Mouse (Mus musculus): ENCODE measurements at regions not wholly inside any gene's neighbourhood (a gene's known extent, or its start where the extent isn't known, plus 50 kb on each side); places are given as distances from the start of the nearest gene placed in this dataset.
"Not testable (repeated sequence)": the region's sequence is repeated elsewhere in the genome, so short reads cannot be mapped to it uniquely, and the experiment has no call there.

- H3K36me3 ChIP-seq (ENCODE audit: control insufficient read depth, insufficient read depth, low read length) = no peaks in the 10 kb centered on the region
- no peaks in the 10 kb centered on the region for H3K4me1 ChIP-seq (ENCODE audit: control insufficient read depth, insufficient read depth, low read length)
- no peak for ATAC-seq
- 89% methylated on average over 2 of the region's 2 CpGs for WGBS
- no peaks in the 10 kb centered on the region for H3K9me3 ChIP-seq (replicated peaks; ENCODE audit: control insufficient read depth, low read length, poor library complexity, severe bottlenecking)
- H3K9ac ChIP-seq (ENCODE audit: low read depth, low read length) = no peak overlapping the region
- H3K27ac ChIP-seq (ENCODE audit: low read length) = no peak overlapping the region
- H3K4me3 ChIP-seq (ENCODE audit: low read depth, low read length) = no peak overlapping the region
- no peak overlapping the region for H3K4me2 ChIP-seq (ENCODE audit: low read length)
- H3K27me3 ChIP-seq (ENCODE audit: control insufficient read depth, insufficient read depth, low read depth, low read length) = no peaks in the 10 kb centered on the region
These were observed 135.0 kb upstream of the Zfp637 start for GRCm38 (mm10) chr6:117706006-117706405.

- no peak overlapping the region for H3K4me3 ChIP-seq (ENCODE audit: low read depth, low read length)
- no peaks in the 10 kb centered on the region for H3K36me3 ChIP-seq (ENCODE audit: control insufficient read depth, insufficient read depth, low read length)
- no peak for ATAC-seq
- H3K27me3 ChIP-seq (ENCODE audit: control insufficient read depth, insufficient read depth, low read depth, low read length) = no peaks in the 10 kb centered on the region
- H3K9me3 ChIP-seq (replicated peaks; ENCODE audit: control insufficient read depth, low read length, poor library complexity, severe bottlenecking) = no peaks in the 10 kb centered on the region
- H3K27ac ChIP-seq (ENCODE audit: low read length) = no peak overlapping the region
- 88% methylated on average over 3 of the region's 3 CpGs for WGBS
- no peaks in the 10 kb centered on the region for H3K4me1 ChIP-seq (ENCODE audit: control insufficient read depth, insufficient read depth, low read length)
- no peak overlapping the region for H3K9ac ChIP-seq (ENCODE audit: low read depth, low read length)
- no peak overlapping the region for H3K4me2 ChIP-seq (ENCODE audit: low read length)
These were observed 131.8 kb upstream of the Zfp637 start for GRCm38 (mm10) chr6:117709212-117709611.

GRCm38 (mm10) chr6:117715056-117715777, 125.8 kb upstream of the Zfp637 start:
- Histone ChIP-seq H3K4me3 (ENCODE audit: low read depth, low read length) (no peak overlapping the region), H3K27me3 (ENCODE audit: control insufficient read depth, insufficient read depth, low read depth, low read length) (no peaks in the 10 kb centered on the region), H3K4me2 (ENCODE audit: low read length) (no peak overlapping the region), H3K27ac (ENCODE audit: low read length) (no peak overlapping the region), H3K9ac (ENCODE audit: low read depth, low read length) (no peak overlapping the region), H3K36me3 (ENCODE audit: control insufficient read depth, insufficient read depth, low read length) (no peaks in the 10 kb centered on the region), H3K9me3 (replicated peaks; ENCODE audit: control insufficient read depth, low read length, poor library complexity, severe bottlenecking) (no peaks in the 10 kb centered on the region), H3K4me1 (ENCODE audit: control insufficient read depth, insufficient read depth, low read length) (no peaks in the 10 kb centered on the region)
- no peak for ATAC-seq
- WGBS = 88% methylated on average over 6 of the region's 6 CpGs

- H3K27ac ChIP-seq (ENCODE audit: low read length); H3K27me3 ChIP-seq (ENCODE audit: control insufficient read depth, insufficient read depth, low read depth, low read length); H3K4me3 ChIP-seq (ENCODE audit: low read depth, low read length); H3K9me3 ChIP-seq (replicated peaks; ENCODE audit: control insufficient read depth, low read length, poor library complexity, severe bottlenecking); H3K9ac ChIP-seq (ENCODE audit: low read depth, low read length); H3K4me1 ChIP-seq (ENCODE audit: control insufficient read depth, insufficient read depth, low read length); H3K36me3 ChIP-seq (ENCODE audit: control insufficient read depth, insufficient read depth, low read length); ATAC-seq; H3K4me2 ChIP-seq (ENCODE audit: low read length): not testable (repeated sequence)
- 90% methylated on average over 7 of the region's 40 CpGs for WGBS
These were observed 124.6 kb upstream of the Zfp637 start for GRCm38 (mm10) chr6:117716422-117716821.

- H3K4me2 ChIP-seq (ENCODE audit: low read length); ATAC-seq; H3K9ac ChIP-seq (ENCODE audit: low read depth, low read length); H3K4me1 ChIP-seq (ENCODE audit: control insufficient read depth, insufficient read depth, low read length); H3K9me3 ChIP-seq (replicated peaks; ENCODE audit: control insufficient read depth, low read length, poor library complexity, severe bottlenecking); H3K36me3 ChIP-seq (ENCODE audit: control insufficient read depth, insufficient read depth, low read length); H3K27ac ChIP-seq (ENCODE audit: low read length); H3K4me3 ChIP-seq (ENCODE audit: low read depth, low read length); H3K27me3 ChIP-seq (ENCODE audit: control insufficient read depth, insufficient read depth, low read depth, low read length): not testable (repeated sequence)
These were observed 88.6 kb upstream of the Zfp637 start for GRCm38 (mm10) chr6:117752338-117752737.

GRCm38 (mm10) chr6:117755682-117756081, 85.3 kb upstream of the Zfp637 start:
- not testable (repeated sequence) for H3K4me1 ChIP-seq (ENCODE audit: control insufficient read depth, insufficient read depth, low read length); H3K4me2 ChIP-seq (ENCODE audit: low read length); H3K9me3 ChIP-seq (replicated peaks; ENCODE audit: control insufficient read depth, low read length, poor library complexity, severe bottlenecking); ATAC-seq; H3K9ac ChIP-seq (ENCODE audit: low read depth, low read length); H3K36me3 ChIP-seq (ENCODE audit: control insufficient read depth, insufficient read depth, low read length); H3K27me3 ChIP-seq (ENCODE audit: control insufficient read depth, insufficient read depth, low read depth, low read length); H3K27ac ChIP-seq (ENCODE audit: low read length); H3K4me3 ChIP-seq (ENCODE audit: low read depth, low read length)
- WGBS = 96% methylated on average over 2 of the region's 2 CpGs

GRCm38 (mm10) chr6:117756176-117756575, 84.8 kb upstream of the Zfp637 start:
- ATAC-seq = no peak
- Histone ChIP-seq H3K27me3 (ENCODE audit: control insufficient read depth, insufficient read depth, low read depth, low read length) (no peaks in the 10 kb centered on the region), H3K36me3 (ENCODE audit: control insufficient read depth, insufficient read depth, low read length) (no peaks in the 10 kb centered on the region), H3K4me3 (ENCODE audit: low read depth, low read length) (no peak overlapping the region), H3K4me2 (ENCODE audit: low read length) (no peak overlapping the region), H3K4me1 (ENCODE audit: control insufficient read depth, insufficient read depth, low read length) (no peaks in the 10 kb centered on the region), H3K9ac (ENCODE audit: low read depth, low read length) (no peak overlapping the region), H3K27ac (ENCODE audit: low read length) (no peak overlapping the region), H3K9me3 (replicated peaks; ENCODE audit: control insufficient read depth, low read length, poor library complexity, severe bottlenecking) (no peaks in the 10 kb centered on the region)
- 80% methylated on average over 9 of the region's 9 CpGs for WGBS

GRCm38 (mm10) chr6:117758516-117758915, 82.5 kb upstream of the Zfp637 start:
- H3K4me1 ChIP-seq (ENCODE audit: control insufficient read depth, insufficient read depth, low read length); ATAC-seq; H3K4me3 ChIP-seq (ENCODE audit: low read depth, low read length); H3K4me2 ChIP-seq (ENCODE audit: low read length); H3K27ac ChIP-seq (ENCODE audit: low read length); H3K9ac ChIP-seq (ENCODE audit: low read depth, low read length); H3K9me3 ChIP-seq (replicated peaks; ENCODE audit: control insufficient read depth, low read length, poor library complexity, severe bottlenecking); H3K36me3 ChIP-seq (ENCODE audit: control insufficient read depth, insufficient read depth, low read length); H3K27me3 ChIP-seq (ENCODE audit: control insufficient read depth, insufficient read depth, low read depth, low read length): not testable (repeated sequence)
- 17% methylated on average over 6 of the region's 6 CpGs for WGBS

- Histone ChIP-seq H3K9ac (ENCODE audit: low read depth, low read length) (no peak overlapping the region), H3K4me1 (ENCODE audit: control insufficient read depth, insufficient read depth, low read length) (peaks cover 7% of the 10 kb centered on the region; the same call in 1 of the 2 replicates), H3K36me3 (ENCODE audit: control insufficient read depth, insufficient read depth, low read length) (no peaks in the 10 kb centered on the region), H3K27me3 (ENCODE audit: control insufficient read depth, insufficient read depth, low read depth, low read length) (no peaks in the 10 kb centered on the region), H3K27ac (ENCODE audit: low read length) (no peak overlapping the region), H3K4me3 (ENCODE audit: low read depth, low read length) (no peak overlapping the region), H3K9me3 (replicated peaks; ENCODE audit: control insufficient read depth, low read length, poor library complexity, severe bottlenecking) (no peaks in the 10 kb centered on the region), H3K4me2 (ENCODE audit: low read length) (no peak overlapping the region)
- no peak for ATAC-seq
- 82% methylated on average over 7 of the region's 7 CpGs for WGBS
These were observed 69.5 kb upstream of the Zfp637 start for GRCm38 (mm10) chr6:117771506-117771905.
